9 mouse cellular contexts compared by ENCODE assay signal in the genomic region with DNA sequence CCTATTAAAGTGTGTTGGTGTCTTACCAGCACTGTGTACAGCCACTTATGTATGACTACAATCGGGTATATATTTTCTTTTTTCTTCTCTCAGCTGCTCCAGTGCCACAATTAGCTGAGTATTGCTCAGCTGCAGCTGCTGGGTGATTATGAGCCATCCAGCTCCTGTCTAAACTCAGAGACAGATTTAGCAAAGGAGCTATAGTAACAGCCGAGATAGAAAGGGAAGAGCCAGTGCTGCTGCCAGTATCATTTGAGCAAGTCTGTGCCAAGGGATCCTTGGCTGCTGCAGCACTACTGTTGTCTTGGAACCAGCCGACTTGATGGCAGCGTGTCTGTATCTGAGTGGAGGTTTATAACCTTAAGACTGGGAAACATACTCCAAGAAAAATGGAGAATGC. TPM values are rescaled to one million over a fixed set of nuclear protein-coding genes. Genes with fewer than 3 reads are reported as not detected.
A peak's percentile ranks its signal among the peaks of the same experiment; 100 is the strongest.
DNase-seq lines count a peak whose midpoint lies in the region; ATAC-seq and TF ChIP-seq lines count a peak whose summit lies in the region.
"Had no signal": no experiment of that assay in that cellular context is flagged by ENCODE, and none has a peak within 500 bp of the region (broad histone marks: within the 10 kb centered on the region; RNA-seq: fewer than 3 reads in every experiment).

No protein-coding gene starts in this region.

- no peaks in the 10 kb centered on the region for H3K27me3 ChIP-seq in neural tube, embryonic 15.5 days (replicated peaks)

- no peak for TF ChIP-seq CTCF in gastrocnemius, adult 2 months (IDR thresholded peaks at IDR 0.05)
- no peak for TF ChIP-seq CTCF in layer of hippocampus, adult 2 months (conservative IDR thresholded peaks at IDR 0.05)

- H3K27ac ChIP-seq in gastrocnemius, adult 2 months: peak overlapping the region; percentile 76
- H3K27ac ChIP-seq in layer of hippocampus, adult 2 months: peak overlapping the region; percentile 70
- H3K27ac ChIP-seq in neural tube, embryonic 15.5 days (replicated peaks): peak overlapping the region; percentile 70

- intact Hi-C loops in gastrocnemius, adult 2 months (cut with DNase I): no loop called here

- peak overlapping the region; percentile 44 for H3K4me3 ChIP-seq in gastrocnemius, adult 2 months
- peak overlapping the region; percentile 13; the same call in 1 of the 2 replicates for H3K4me3 ChIP-seq in layer of hippocampus, adult 2 months
- no peak overlapping the region for H3K4me3 ChIP-seq in neural tube, embryonic 15.5 days (replicated peaks)
- H3K4me3 ChIP-seq: megakaryocyte, embryonic 14.5 days had no signal

- H3K9ac ChIP-seq in neural tube, embryonic 15.5 days (replicated peaks): no peak overlapping the region

- no peaks in the 10 kb centered on the region for H3K36me3 ChIP-seq in neural tube, embryonic 15.5 days

- DNase-seq in gastrocnemius, adult 2 months: peak; percentile 51
- no peak for DNase-seq in gastrocnemius, postnatal 10 days
- DNase-seq in adipocyte (ENCODE audit: low spot score): peak; percentile 69
- DNase-seq in frontal cortex, adult 2 months (ENCODE audit: extremely low spot score in 1 of 2, low spot score in 1 of 2): peak; percentile 69 to 73
- DNase-seq in layer of hippocampus, adult 2 months (ENCODE audit: low spot score in 2 of 2): peak; percentile 30 to 47
- no peak for DNase-seq in retina, embryonic 14.5 days (ENCODE audit: low spot score)
- DNase-seq in ovary, adult 18-20 months (ENCODE audit: low spot score): no peak

- 43% methylated on average over 4 of the region's 4 CpGs for WGBS in neural tube, embryonic 15.5 days

- no peaks in the 10 kb centered on the region for H3K9me3 ChIP-seq in neural tube, embryonic 15.5 days (replicated peaks)
- H3K9me3 ChIP-seq: megakaryocyte, embryonic 14.5 days had no signal

- ATAC-seq in neural tube, embryonic 15.5 days (ENCODE audit: low FRiP score): no peak

- H3K4me1 ChIP-seq in neural tube, embryonic 15.5 days: peaks cover 21% of the 10 kb centered on the region

- peak overlapping the region; percentile 13 for H3K4me2 ChIP-seq in neural tube, embryonic 15.5 days

RNA-seq across cellular contexts. Expression of a gene that starts 3.7 kb away (rescaled TPM):
- 1 to 10 TPM; 9.1 to 9.8 TPM for total RNA-seq in gastrocnemius, adult 2 months (2021)
- 10 to 100 TPM; 18.6 to 23.6 TPM for total RNA-seq in gastrocnemius, postnatal 10 days (2021)
- 9.9 and 10.7 TPM in 2 replicates for polyA plus RNA-seq in frontal cortex, adult 2 months (2012; rRNA removed)
- 10 to 100 TPM; 11.3 to 14.5 TPM for total RNA-seq in layer of hippocampus, adult 2 months (2021)
- polyA plus RNA-seq in neural tube, embryonic 15.5 days (2015; fragmentation: Nextera tagmentation; extraction: Ambion mirVana): 18.8 and 21.0 TPM in 2 replicates

Comparison
In these comparisons a context has a peak if more than half of its experiments do, and no peak if none do; other contexts are left out.
1. DNase-seq: peak in gastrocnemius, adult 2 months (single experiment), adipocyte (single experiment), frontal cortex, adult 2 months (2 of 2) and layer of hippocampus, adult 2 months (2 of 2); none in gastrocnemius, postnatal 10 days (single experiment), retina, embryonic 14.5 days (single experiment) and ovary, adult 18-20 months (single experiment).
2. Peak in every context shown above with its lines, with median percentiles within 50 percentile points of each other: H3K27ac ChIP-seq.